Mouse (Mus musculus) ES-Bruce4 (cell line): ENCODE results near the gene Phf2. TPM values are rescaled to one million over a fixed set of nuclear protein-coding genes. Genes with fewer than 3 reads are reported as not detected.

Source experiments
- H3K27ac ChIP-seq: 2 replicates; pipeline ENCODE4 v1.5.1; 2012; ENCODE audit warnings: low read length, inconsistent platforms; ENCODE audit not compliant: insufficient read depth
- H3K27me3 ChIP-seq: 2 replicates; pipeline ENCODE4 v1.6.1; 2012; ENCODE audit warnings: mild to moderate bottlenecking, low read length, inconsistent platforms; ENCODE audit not compliant: control insufficient read depth, poor library complexity, insufficient read depth, severe bottlenecking
- H3K36me3 ChIP-seq: 2 replicates; pipeline ENCODE4 v1.6.1; 2012; ENCODE audit warnings: inconsistent platforms, mild to moderate bottlenecking, low read length, moderate library complexity; ENCODE audit not compliant: control insufficient read depth, poor library complexity, insufficient read depth, severe bottlenecking
- H3K4me1 ChIP-seq: one replicate; pipeline ENCODE4 v1.8.1; 2011; ENCODE audit warnings: low read length; ENCODE audit not compliant: control insufficient read depth, insufficient read depth
- H3K4me3 ChIP-seq: 2 replicates; pipeline ENCODE4 v1.5.1; 2011; ENCODE audit warnings: low read depth, mild to moderate bottlenecking, low read length
- H3K9ac ChIP-seq: 2 replicates; pipeline ENCODE4 v1.6.1; 2012; ENCODE audit warnings: low read depth, mild to moderate bottlenecking, inconsistent platforms; ENCODE audit not compliant: poor library complexity, severe bottlenecking
- H3K9me3 ChIP-seq: replicated peaks from 2 replicates; pipeline ENCODE4 v1.6.1; 2012; ENCODE audit warnings: mild to moderate bottlenecking, low read length, inconsistent platforms; ENCODE audit not compliant: control insufficient read depth, poor library complexity, insufficient read depth, severe bottlenecking
- CTCF ChIP-seq: IDR thresholded peaks from one replicate; pipeline ENCODE4 v1.8.1; 2011; ENCODE audit warnings: low read depth, low read length
- EP300 ChIP-seq: IDR thresholded peaks from 2 replicates; pipeline ENCODE4 v1.6.1; 2011; ENCODE audit warnings: low read depth, low read length; ENCODE audit not compliant: insufficient read depth
- POLR2A ChIP-seq: IDR thresholded peaks from one replicate; pipeline ENCODE4 v1.8.1; 2011; ENCODE audit warnings: low read length; ENCODE audit not compliant: insufficient read depth
- polyA plus RNA-seq: library from polyadenylated mRNA; stranded (reverse); fragments of >200 nt; gene quantifications from 2 replicates; pipeline ENCODE4 v1.2.4, GENCODE M21; 2011; ENCODE audit warnings: low read depth; ENCODE audit not compliant: missing spikeins, insufficient read depth, insufficient read length

Phf2 gene
- polyA plus RNA-seq, 1 experiment = 8.7 TPM

DNA sequence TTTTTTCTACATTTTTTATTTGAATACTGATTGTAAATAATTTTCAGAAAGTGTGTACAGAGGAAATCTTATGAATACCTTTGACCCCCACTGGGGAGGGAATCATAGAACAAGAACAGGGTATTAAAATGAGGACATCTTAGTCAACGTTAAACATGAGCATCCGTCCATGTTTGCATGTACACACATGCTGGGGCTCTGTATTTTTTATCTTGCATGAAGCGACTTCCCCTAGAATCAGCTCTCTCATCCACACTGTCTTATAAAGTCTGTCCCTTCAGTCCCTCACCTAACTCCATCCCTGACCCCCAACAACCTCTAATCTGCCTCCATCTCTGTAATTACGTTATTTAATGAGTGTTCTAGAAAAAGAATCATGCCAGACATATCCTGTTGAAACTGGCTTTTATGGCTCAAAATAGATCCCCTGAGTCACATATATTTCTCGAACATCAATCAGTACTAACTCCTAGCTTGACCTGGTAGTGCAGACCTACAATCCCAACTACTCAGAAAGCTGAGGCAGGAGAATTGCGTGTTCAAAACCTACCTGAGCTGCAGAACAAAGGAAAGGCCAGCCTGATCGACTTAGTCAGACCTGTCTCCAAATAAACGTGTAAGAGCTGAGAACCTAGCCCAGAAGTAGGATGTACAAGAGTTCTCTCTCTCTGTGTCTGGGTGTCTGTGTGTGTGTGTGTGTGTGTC lies 86.2 kb downstream of the Phf2 start:
- H3K9ac ChIP-seq = no peak overlapping the region
- H3K4me1 ChIP-seq = no peaks in the 10 kb centered on the region
- TF ChIP-seq CTCF (no peak), POLR2A (no peak), EP300 (no peak)
- no peaks in the 10 kb centered on the region for H3K9me3 ChIP-seq
- H3K4me3 ChIP-seq = no peak overlapping the region
- H3K27ac ChIP-seq = no peak overlapping the region
- no peaks in the 10 kb centered on the region for H3K27me3 ChIP-seq
- H3K36me3 ChIP-seq = no peaks in the 10 kb centered on the region

DNA sequence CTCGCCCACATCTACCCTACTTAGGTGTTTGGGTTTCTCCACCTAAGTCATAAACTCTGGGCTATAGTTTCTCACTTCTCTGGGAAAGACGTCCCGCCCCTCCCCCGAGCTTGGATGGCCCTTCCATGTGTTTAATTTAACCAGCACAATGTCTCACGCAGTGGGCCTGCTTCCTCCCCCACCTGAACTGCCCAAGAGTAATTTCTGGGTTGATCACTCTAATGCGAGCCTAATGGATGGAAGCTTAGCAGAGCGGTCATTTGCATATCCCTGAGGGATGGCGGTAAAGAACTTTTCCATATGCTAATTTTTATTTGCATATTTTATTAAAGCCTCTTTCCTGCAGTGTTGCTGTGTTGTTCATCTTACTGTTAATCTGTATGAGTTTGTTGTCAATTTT lies 86.8 kb downstream of the Phf2 start:
- Histone ChIP-seq H3K4me3 (no peak overlapping the region), H3K27ac (no peak overlapping the region), H3K9me3 (no peaks in the 10 kb centered on the region), H3K9ac (no peak overlapping the region), H3K36me3 (no peaks in the 10 kb centered on the region), H3K4me1 (no peaks in the 10 kb centered on the region), H3K27me3 (no peaks in the 10 kb centered on the region)
- no peak for TF ChIP-seq CTCF
- TF ChIP-seq EP300 = no peak
- TF ChIP-seq POLR2A = no peak

DNA sequence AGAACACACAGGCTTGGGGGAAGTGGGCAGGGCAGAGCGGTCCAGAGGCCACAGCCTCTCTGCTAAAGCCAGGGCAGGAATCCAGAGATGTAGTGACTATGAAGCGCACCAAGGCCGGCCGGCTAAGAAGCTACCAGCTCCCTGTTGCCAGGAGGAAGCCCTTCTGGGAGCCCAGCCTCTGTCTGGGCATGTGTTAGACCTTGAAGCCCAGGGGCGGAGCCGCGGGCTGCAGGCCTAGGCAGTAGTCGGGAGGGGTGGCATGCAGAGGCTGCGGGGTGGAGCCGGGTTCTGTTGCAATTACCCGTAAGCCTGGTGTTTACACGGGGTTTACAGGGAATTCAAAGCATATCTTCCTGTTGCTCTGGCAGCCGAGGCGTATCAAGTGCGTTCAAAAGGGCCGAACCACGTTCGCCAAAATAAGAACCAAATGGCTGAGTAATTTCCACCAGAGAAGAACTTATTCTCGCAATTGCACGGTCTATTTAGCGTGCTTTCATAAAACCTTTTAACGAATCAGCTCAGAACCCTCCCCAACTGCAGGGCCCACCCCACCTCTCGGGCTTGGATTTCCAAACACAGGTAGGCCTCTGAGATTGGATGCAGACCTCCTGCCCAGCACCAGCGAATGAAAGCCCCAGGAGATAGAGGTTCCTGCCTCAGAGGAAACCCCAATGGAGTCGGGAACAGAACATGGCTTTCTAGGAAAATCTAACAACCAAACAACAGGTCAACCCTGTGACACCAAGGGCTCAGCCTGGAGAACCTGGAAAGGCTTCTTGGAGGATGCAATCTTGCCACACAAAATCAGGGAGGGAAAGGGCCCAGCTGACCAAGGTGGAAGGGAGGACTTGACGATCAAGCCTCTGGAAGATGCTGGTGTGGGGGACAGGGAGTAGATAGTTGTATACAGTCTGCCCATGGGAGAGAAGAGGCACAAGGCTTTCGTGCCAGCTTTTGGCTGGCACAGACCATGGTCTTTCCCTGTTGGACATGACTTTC lies 87.9 kb downstream of the Phf2 start:
- no peak overlapping the region for H3K4me3 ChIP-seq
- no peaks in the 10 kb centered on the region for H3K4me1 ChIP-seq
- TF ChIP-seq CTCF (no peak), EP300 (no peak), POLR2A (no peak)
- H3K27me3 ChIP-seq = no peaks in the 10 kb centered on the region
- H3K9me3 ChIP-seq = no peaks in the 10 kb centered on the region
- no peak overlapping the region for H3K9ac ChIP-seq
- H3K36me3 ChIP-seq = no peaks in the 10 kb centered on the region
- H3K27ac ChIP-seq = no peak overlapping the region

DNA sequence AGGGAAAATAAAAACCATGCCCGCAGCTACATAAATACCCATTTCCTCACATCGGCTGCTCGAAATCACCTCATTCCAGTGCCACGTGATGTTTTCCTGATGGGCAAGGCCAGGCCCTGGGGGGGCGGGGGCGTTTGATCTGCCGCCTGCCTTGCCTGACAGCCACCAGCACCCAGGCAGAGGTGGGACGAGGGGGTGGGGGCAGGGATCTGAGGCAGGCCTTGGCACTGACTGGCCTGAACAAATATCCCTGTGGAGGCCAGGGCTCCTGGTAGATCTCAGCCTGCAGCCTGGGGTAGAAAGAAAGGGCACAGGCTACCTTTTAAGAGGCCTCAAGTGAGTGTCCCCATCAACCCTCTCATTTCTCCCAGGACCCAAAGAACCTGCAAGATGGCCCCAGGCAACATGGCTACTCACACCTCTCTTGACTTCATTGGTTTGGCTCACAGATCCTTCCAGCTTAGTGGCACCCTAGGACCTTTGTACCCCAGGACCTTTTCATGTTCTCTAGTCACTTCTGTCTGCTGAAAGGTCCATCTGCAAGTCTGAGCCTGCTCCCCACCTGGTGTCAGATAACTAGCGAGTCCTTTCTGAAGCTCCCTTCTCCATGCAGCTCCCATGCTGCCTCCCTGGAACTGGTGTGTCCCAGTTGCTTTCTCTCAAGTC lies 90.4 kb downstream of the Phf2 start:
- Histone ChIP-seq H3K9ac (no peak overlapping the region), H3K27ac (no peak overlapping the region), H3K36me3 (no peaks in the 10 kb centered on the region), H3K4me1 (no peaks in the 10 kb centered on the region), H3K9me3 (no peaks in the 10 kb centered on the region), H3K27me3 (no peaks in the 10 kb centered on the region), H3K4me3 (no peak overlapping the region)
- TF ChIP-seq POLR2A = no peak
- TF ChIP-seq CTCF = no peak
- no peak for TF ChIP-seq EP300

- H3K9ac ChIP-seq = no peak overlapping the region
- no peaks in the 10 kb centered on the region for H3K4me1 ChIP-seq
- no peak overlapping the region for H3K27ac ChIP-seq
- no peaks in the 10 kb centered on the region for H3K36me3 ChIP-seq
- H3K27me3 ChIP-seq = no peaks in the 10 kb centered on the region
- no peak overlapping the region for H3K4me3 ChIP-seq
- TF ChIP-seq EP300 (no peak), CTCF (no peak), POLR2A (no peak)
- H3K9me3 ChIP-seq = no peaks in the 10 kb centered on the region
Measured at GRCm38 (mm10) chr13:48779592-48780344, 91.2 kb downstream of the Phf2 start.
